Mouse (Mus musculus) frontal cortex, postnatal 14 days (tissue): ENCODE results near the gene Arhgef17.

Source experiments
- DNase-seq, 2 experiments: peaks; one replicate each; pipeline ENCODE4 v3.0.0; 2022; ENCODE audit warnings: low spot score in 2 of 2

Gene Arhgef17

GRCm38 (mm10) chr7:100915204-100915603 is 16.7 kb downstream of the Arhgef17 start:
- no peak for DNase-seq

DNA sequence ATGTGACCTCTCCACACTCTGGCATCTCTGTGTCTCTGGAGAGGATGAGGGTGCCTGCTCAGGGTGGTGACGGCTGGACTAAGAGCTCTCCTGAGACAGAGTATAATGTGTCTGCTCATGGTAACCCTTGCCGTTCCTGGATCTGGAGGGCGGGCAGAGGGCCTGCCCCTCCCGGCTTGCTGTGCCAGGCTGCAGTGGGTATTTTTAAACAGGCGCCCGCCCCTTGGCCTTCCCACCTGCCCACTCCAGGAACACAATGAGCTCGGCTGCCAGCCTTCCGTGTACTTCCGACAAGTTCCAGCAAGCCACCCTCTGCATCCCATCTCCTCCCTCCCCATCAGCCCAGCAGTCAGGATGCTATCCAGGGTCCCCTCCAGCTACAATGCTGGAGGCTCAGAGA is 20.1 kb downstream of the Arhgef17 start:
- no peak for DNase-seq

GRCm38 (mm10) chr7:100911246-100911770 is 20.6 kb downstream of the Arhgef17 start:
- DNase-seq, result no peak

DNA sequence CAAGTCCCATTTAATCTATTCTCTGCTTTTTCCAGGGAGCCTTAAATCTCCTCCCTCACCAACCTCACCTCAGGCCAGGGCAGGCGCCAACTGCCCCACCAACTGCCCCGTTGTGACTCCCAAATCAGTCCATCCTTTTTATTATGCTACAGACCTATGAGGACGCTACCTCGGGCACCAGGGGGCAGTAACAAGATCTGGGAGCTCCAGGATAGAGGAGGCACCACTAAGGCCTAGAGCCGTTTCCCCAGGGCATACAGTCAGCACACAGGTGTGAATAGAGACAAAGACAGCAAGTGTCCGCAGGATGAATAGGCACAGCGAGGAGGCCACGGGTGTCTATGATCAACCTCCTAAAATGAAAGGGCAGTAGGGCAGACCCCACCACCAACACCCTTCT is 23.3 kb downstream of the Arhgef17 start:
- DNase-seq, result no peak

DNA sequence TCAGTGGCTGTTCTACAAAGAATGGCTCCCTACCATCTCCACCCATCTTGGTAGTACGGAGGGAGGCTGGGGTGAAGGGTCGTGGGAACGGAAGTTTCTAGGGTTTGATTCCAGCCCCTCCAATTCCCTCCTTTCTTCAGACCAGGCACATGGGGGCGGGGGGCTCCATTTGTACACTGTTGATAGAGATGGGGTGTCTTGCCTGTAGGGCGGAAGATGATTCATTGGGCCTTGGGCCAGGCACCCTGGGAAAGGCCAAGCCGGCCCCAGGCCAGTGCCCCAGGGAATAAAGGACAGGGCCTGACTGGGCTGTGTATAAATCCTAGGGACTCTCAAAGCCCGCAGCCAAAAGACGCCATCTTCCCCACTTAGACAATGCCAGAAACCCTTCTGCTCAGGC is 23.8 kb downstream of the Arhgef17 start:
- DNase-seq, result no peak

DNA sequence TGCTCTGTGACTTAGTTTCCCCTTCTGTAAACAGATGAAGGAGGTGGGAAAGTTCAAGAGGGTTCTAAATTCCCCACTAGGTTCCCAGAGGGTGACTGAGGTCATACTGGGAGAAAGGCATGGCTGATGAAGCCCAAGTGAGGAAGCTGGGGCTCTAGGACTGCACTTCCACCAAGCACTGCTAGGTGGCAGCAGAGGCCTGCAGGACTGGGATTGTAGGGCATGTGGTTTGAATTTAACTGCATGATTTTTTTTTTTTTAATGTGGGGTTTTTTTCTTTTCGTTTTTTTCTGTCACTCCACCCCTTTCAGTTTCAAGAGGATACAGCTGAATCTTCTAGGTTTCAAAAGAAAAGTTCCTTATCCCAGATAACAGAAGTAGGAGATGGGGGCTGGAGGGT is 24.7 kb downstream of the Arhgef17 start:
- DNase-seq, result peak; percentile 71 to 86

GRCm38 (mm10) chr7:100906029-100906789 is 25.7 kb downstream of the Arhgef17 start:
- no peak for DNase-seq

DNA sequence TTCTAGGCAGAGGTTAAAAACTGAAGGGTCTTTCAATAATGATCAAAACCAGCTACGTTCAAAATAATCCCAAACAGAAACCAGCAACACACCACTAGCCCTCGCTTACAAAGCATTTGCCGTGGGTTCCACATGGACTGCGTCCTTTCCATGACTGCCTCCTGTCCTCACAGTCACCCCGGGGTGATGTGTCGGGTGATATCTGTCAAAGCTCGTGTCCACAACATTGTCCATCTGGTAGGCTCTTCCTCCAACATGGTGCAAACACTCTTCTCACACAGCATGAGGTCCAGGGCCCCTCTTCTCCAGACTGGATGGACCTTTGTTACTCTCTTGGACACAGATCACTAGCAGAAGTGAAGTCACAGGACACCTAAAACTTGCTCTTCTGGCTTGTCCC is 26.9 kb downstream of the Arhgef17 start:
- no peak for DNase-seq

GRCm38 (mm10) chr7:100904612-100905011 is 27.3 kb downstream of the Arhgef17 start:
- no peak for DNase-seq

DNA sequence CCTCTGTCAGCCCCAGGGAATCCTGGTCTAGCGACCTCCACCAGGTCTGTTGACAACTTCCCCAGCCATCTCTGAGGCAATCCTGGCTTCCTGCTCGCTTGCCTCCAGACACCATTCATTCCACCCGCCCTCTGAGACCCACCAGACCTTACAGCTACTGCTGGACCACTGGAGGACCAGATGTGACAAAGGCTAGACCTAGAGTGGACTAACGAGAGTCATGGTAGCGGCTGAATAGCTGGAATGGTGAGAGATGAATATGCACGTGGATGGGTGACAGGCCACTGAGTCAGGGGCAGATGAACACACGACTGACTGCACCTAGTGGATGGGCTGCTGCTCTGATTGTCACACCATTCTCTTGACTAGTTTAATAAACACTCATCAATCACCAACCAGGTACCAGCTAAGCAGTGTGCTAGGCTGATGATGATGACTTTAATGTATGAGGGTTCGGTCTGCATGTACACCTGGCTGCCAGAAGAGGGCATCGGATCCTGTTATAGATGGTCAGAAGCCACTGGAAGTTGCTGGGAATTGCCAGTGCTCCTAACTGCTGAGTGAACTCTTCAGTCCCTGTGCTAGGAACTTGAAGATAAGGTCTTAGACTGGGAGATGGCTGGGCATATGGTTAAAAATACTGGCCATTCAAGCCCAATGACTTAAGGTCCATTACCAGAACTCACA is 29.3 kb downstream of the Arhgef17 start:
- no peak for DNase-seq

GRCm38 (mm10) chr7:100897828-100898227 is 34.1 kb downstream of the Arhgef17 start:
- no peak for DNase-seq

- DNase-seq, result no peak
Observed at GRCm38 (mm10) chr7:100894833-100895226, 37.1 kb downstream of the Arhgef17 start.

DNA sequence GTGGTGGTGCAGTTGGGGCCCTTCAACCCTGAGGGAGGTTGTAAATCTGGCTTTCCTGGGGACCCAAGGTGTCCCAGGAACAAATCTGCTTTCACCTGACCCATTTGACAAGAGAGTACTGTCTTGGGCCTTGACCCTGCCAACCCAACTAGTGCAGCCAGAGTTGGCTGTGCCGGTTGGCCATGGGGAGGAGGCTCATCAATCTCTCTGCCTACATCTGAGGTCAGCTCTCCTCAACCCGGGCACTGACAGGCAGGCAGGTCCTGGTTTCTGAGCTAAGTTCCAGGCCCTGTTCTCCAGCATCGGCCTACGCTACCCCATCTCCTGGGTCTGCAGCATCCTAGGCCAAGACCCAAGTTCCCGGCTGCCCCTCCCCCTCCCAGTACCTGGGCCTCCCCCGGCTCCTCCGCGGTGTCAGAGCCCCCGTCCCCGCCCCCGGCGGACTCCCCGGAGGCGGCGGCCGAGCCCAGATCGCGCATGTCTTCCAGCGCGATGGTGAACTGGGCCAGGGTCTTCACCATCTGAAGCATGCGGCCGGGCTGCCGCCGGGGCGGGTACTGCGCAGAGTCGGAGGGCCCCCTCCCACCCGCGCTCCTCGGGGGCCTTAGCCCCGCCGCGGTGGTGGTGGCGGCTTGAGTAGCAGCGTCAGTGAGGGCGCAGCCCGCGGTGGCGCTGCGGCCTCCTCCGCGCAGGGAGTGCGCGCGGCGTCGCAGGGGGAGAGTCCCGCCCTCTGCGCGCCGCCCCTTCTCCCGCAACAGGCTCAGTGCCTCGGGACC is 37.7 kb downstream of the Arhgef17 start:
- peak in 1 of 2 experiments; percentile 50 for DNase-seq

- DNase-seq, result peak in 1 of 2 experiments; percentile 61
Observed at GRCm38 (mm10) chr7:100893249-100894056, 38.5 kb downstream of the Arhgef17 start.

DNA sequence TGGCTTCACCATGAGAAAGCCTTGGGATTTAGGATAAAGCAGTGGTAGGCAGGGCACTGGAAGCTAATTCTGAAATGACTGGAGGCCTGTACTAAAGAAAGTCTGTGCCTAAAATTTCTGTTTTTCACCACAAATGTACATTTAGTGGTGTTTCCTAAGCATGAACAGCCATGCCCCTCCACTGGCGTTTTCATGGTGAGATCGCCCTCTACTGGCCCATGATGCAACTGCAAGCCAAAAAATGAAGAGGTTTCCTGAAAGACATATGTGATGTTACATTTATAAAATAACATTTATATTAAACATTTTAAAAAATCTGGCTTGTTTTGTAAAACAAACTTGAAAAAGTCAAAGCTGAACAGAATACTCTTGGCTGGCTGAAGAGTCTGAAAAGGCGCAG is 45.4 kb downstream of the Arhgef17 start:
- DNase-seq, result peak in 1 of 2 experiments; percentile 65

- no peak for DNase-seq
Observed at GRCm38 (mm10) chr7:100884460-100884859, 47.4 kb downstream of the Arhgef17 start.

GRCm38 (mm10) chr7:100881950-100882349 is 50.0 kb downstream of the Arhgef17 start:
- DNase-seq, result no peak

- DNase-seq, result no peak
Observed at GRCm38 (mm10) chr7:100881531-100881930, 50.4 kb downstream of the Arhgef17 start.

GRCm38 (mm10) chr7:100879595-100879994 is 52.3 kb downstream of the Arhgef17 start:
- no peak for DNase-seq

DNA sequence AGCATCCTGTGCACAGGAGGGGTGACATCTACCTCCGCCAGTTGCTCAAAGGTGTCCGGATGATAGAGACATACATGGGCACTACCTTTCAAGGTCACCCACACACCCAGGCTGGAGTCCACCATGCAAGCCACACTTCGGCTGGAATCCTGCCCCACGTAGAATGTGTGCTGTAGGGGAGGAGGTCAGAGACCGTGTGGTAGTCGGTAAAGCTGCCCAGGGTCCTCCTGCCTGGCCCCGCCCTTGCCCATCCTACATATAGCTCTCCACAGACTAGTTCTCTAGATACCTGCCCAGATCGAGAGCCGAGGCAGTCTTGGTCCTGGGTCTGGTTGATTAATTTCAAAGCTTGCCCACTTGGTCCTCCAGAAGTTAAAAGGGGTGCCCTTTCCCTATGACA is 55.1 kb downstream of the Arhgef17 start:
- no peak for DNase-seq

- DNase-seq, result no peak
Observed at GRCm38 (mm10) chr7:100876293-100876692, 55.6 kb downstream of the Arhgef17 start.
